In the genomic region with DNA sequence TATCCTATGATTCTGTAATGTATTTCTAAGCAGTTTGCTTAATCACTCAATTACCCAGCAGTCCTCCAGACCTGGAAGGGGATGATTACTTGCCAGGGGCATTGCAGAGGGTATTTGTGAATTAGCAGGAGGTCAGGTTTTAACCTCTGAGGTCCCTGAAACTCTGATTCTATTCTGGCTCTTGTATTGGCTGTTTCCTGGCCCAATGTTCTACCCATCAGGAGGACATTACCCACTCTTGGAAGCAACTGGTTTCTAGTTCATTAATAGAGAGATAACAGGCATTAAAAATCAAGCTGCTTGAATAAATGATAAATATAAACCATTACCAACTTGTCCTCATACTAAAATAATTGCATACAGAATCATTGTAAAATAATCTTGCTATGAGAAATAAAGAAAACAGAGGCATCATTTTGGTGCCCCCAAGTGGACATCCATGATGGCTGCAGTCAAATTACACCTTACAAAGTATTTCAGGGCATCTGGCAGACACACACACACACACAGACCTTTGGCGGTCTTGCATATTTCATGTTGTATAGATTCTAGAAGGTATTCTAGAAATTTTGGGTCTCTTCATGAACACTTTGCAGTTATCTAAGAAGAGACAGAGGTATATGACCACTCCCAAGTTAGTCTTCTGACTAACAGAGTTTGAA, we compare ENCODE assay signal across 9 mouse cellular contexts.
DNase-seq lines count a peak whose midpoint lies in the region; ATAC-seq and TF ChIP-seq lines count a peak whose summit lies in the region.
"Had no signal": no experiment of that assay in that cellular context is flagged by ENCODE, and none has a peak within 500 bp of the region (broad histone marks: within the 10 kb centered on the region; RNA-seq: fewer than 3 reads in every experiment).

No protein-coding gene starts in this region.

- no peak for TF ChIP-seq EP300 in heart, adult 2 months (IDR thresholded peaks at IDR 0.05; ENCODE audit: insufficient read depth, low read depth, low read length)

- no peak overlapping the region for H3K4me2 ChIP-seq in forebrain, embryonic 14.5 days (ENCODE audit: low read length)
- H3K4me2 ChIP-seq in midbrain, embryonic 15.5 days = no peak overlapping the region
- H3K4me2 ChIP-seq: limb, embryonic 13.5 days had no signal

- 48% methylated on average over 1 of the region's 1 CpGs for whole genome bisulfite sequencing in heart, adult 2 months
- WGBS in forebrain, embryonic 14.5 days = 67% methylated on average over 1 of the region's 1 CpGs
- 79% methylated on average over 1 of the region's 1 CpGs for WGBS in midbrain, embryonic 15.5 days

- no peaks in the 10 kb centered on the region for H3K4me1 ChIP-seq in heart, adult 2 months (ENCODE audit: control insufficient read depth, insufficient read depth, low read length)
- H3K4me1 ChIP-seq in forebrain, embryonic 14.5 days (ENCODE audit: control insufficient read depth, insufficient read depth, low read length) = no peaks in the 10 kb centered on the region
- H3K4me1 ChIP-seq in midbrain, embryonic 15.5 days = peaks cover 3% of the 10 kb centered on the region; the same call in 1 of the 2 replicates
- H3K4me1 ChIP-seq: limb, embryonic 13.5 days had no signal

- H3K9ac ChIP-seq in heart, adult 2 months (ENCODE audit: low read depth, low read length) = no peak overlapping the region
- no peak overlapping the region for H3K9ac ChIP-seq in forebrain, embryonic 14.5 days (ENCODE audit: low read length)
- H3K9ac ChIP-seq in midbrain, embryonic 15.5 days = no peak overlapping the region
- H3K9ac ChIP-seq: limb, embryonic 13.5 days had no signal

- no peak for TF ChIP-seq POLR2A in heart, adult 2 months (IDR thresholded peaks at IDR 0.05; ENCODE audit: insufficient read depth, low read depth, low read length)

- no peak overlapping the region for H3K4me3 ChIP-seq in heart, adult 2 months
- no peak overlapping the region for H3K4me3 ChIP-seq in forebrain, embryonic 14.5 days (ENCODE audit: low read depth, low read length)
- H3K4me3 ChIP-seq in midbrain, embryonic 15.5 days = no peak overlapping the region
- H3K4me3 ChIP-seq: limb, embryonic 13.5 days had no signal

- H3K36me3 ChIP-seq in heart, adult 2 months (ENCODE audit: control insufficient read depth, insufficient read depth, low read length) = no peaks in the 10 kb centered on the region
- H3K36me3 ChIP-seq in forebrain, embryonic 14.5 days (ENCODE audit: control insufficient read depth, insufficient read depth, low read length) = no peaks in the 10 kb centered on the region
- no peaks in the 10 kb centered on the region for H3K36me3 ChIP-seq in midbrain, embryonic 15.5 days (replicated peaks)
- H3K36me3 ChIP-seq: limb, embryonic 13.5 days had no signal

- no peaks in the 10 kb centered on the region for H3K79me2 ChIP-seq in heart, adult 2 months (replicated peaks; ENCODE audit: control insufficient read depth, insufficient read depth, low read length)

- intact Hi-C loops in heart, adult 2 months (cut with DNase I) = no loop called here

- no peaks in the 10 kb centered on the region for H3K9me3 ChIP-seq in forebrain, embryonic 14.5 days (replicated peaks; ENCODE audit: control insufficient read depth, low read length)
- no peaks in the 10 kb centered on the region for H3K9me3 ChIP-seq in midbrain, embryonic 15.5 days
- H3K9me3 ChIP-seq: limb, embryonic 13.5 days had no signal

- ATAC-seq in forebrain, embryonic 14.5 days = peak; percentile 52
- peak; percentile 52; the same call in 1 of the 2 replicates for ATAC-seq in midbrain, embryonic 15.5 days (replicated peaks)

- peak; percentile 78 for TF ChIP-seq CTCF in heart, adult 2 months (IDR thresholded peaks at IDR 0.05)

- H3K27me3 ChIP-seq in heart, adult 2 months (ENCODE audit: control insufficient read depth, insufficient read depth, low read length) = no peaks in the 10 kb centered on the region
- no peaks in the 10 kb centered on the region for H3K27me3 ChIP-seq in forebrain, embryonic 14.5 days (replicated peaks; ENCODE audit: control insufficient read depth, insufficient read depth, low read length)
- H3K27me3 ChIP-seq in midbrain, embryonic 15.5 days (replicated peaks) = no peaks in the 10 kb centered on the region
- H3K27me3 ChIP-seq: limb, embryonic 13.5 days had no signal

- H3K27ac ChIP-seq in heart, adult 2 months = no peak overlapping the region
- H3K27ac ChIP-seq in forebrain, embryonic 14.5 days (ENCODE audit: low read depth, low read length) = no peak overlapping the region; the same call in 1 of the 2 replicates
- H3K27ac ChIP-seq in midbrain, embryonic 15.5 days = no peak overlapping the region
- H3K27ac ChIP-seq: limb, embryonic 13.5 days had no signal

- no peak for DNase-seq in heart, adult 2 months
- no peak for DNase-seq in heart, adult 8-10 months (ENCODE audit: low spot score)
- DNase-seq in 3T3-L1 (ENCODE audit: low read depth, low spot score) (peak; percentile 79), MN1 (ENCODE audit: low spot score) (peak; percentile 30)
- peak; percentile 74 for DNase-seq in forebrain, embryonic 14.5 days (ENCODE audit: low spot score)
- peak; percentile 19 to 53 for DNase-seq in layer of hippocampus, adult 8-10 months (ENCODE audit: low spot score in 2 of 2)
- peak; percentile 28 to 40 for DNase-seq in thymus, postnatal 36 days

Comparison
In these comparisons a context has a peak if more than half of its experiments do, and no peak if none do; other contexts are left out.
1. DNase-seq: peak in 3T3-L1 (single experiment), MN1 (single experiment), forebrain, embryonic 14.5 days (single experiment), layer of hippocampus, adult 8-10 months (2 of 2) and thymus, postnatal 36 days (2 of 2); none in heart, adult 2 months (0 of 2) and heart, adult 8-10 months (single experiment).